Mouse (Mus musculus): ENCODE data around the gene Rfx1.

- TF ChIP-seq CTCF (IDR thresholded peaks at IDR 0.05; ENCODE audit: borderline replicate concordance, extremely low read depth, insufficient read depth, insufficient read length) (no peak), POLR2A (IDR thresholded peaks at IDR 0.05; ENCODE audit: borderline replicate concordance, extremely low read depth, insufficient read depth, insufficient read length, poor library complexity, severe bottlenecking) (no peak)
Observed at GRCm38 (mm10) chr8:84071921-84072320, 5.3 kb downstream of the Rfx1 start.

All from brain, embryonic 14.5 days (tissue).